Mouse (Mus musculus) small intestine, adult 10 weeks (tissue): ENCODE results near the gene Foxs1. TPM values are rescaled to one million over a fixed set of nuclear protein-coding genes. Genes with fewer than 3 reads are reported as not detected.

Experiments used
- polyA plus RNA-seq: library from polyadenylated mRNA; stranded (reverse); fragments of 350-450 nt; fragmentation: Illumina TruSeq; extraction: RNeasy Lipid Tissue Mini Kit (QIAGEN cat#74804); gene quantifications from one replicate; pipeline ENCODE4 v1.2.3, GENCODE M21; 2014; ENCODE audit warnings: low replicate concordance

Gene Foxs1
- not detected for polyA plus RNA-seq

GRCm38 (mm10) chr2:152933048-152933447 is at the start of gene Foxs1:
TSS of gene Foxs1 (minus strand) at chr2:152933208.

GRCm38 (mm10) chr2:152962091-152962793 is 29.2 kb upstream of the Foxs1 start, which contains the start of gene Ttll9:
TSS of gene Ttll9 (plus strand) at chr2:152962485.

GRCm38 (mm10) chr2:152951065-152951849 is 18.2 kb upstream of the Foxs1 start, which contains the start of gene Dusp15:
TSS of gene Dusp15 (minus strand) at chr2:152951698.

DNA sequence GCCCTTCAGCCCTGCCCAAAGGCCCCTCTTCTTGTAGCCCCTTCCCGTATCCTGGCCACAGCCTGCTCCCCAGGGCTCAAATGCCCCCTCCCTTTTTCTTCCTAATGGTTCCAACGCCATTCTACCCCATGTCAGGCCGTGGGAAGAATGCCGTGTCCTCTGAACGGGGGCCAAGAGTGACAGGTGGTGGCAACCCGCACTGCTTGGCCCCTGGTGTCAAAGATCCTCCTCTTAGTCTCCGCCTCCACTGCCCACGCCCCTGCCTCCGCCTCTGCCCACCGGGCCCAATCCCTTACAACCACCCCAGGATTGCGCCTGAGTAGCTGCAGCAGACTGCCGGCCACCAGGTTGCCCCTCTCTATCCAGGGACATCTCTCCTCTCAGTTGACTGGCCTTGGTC is 22.0 kb downstream of the Foxs1 start, which contains the start of gene Mylk2:
TSS of gene Mylk2 (plus strand) at position 322 of the 400 bp plus-strand sequence.

Other genes with a start within 250 kb of the Foxs1 start
- 15.6 TPM for gene Mcts2, start 246.2 kb downstream of the Foxs1 start, polyA plus RNA-seq
- gene Id1, start 197.0 kb downstream of the Foxs1 start, polyA plus RNA-seq = 52.8 TPM
- gene Cox4i2, start 179.0 kb downstream of the Foxs1 start, polyA plus RNA-seq = not detected
- 8.1 TPM for gene Bcl2l1, start 101.5 kb downstream of the Foxs1 start, polyA plus RNA-seq
- gene Tpx2, start 85.2 kb downstream of the Foxs1 start, polyA plus RNA-seq = 13.3 TPM
- not detected for gene Mylk2, start 21.9 kb downstream of the Foxs1 start, polyA plus RNA-seq
- gene Dusp15, start 18.5 kb upstream of the Foxs1 start, polyA plus RNA-seq = not detected
- not detected for gene Ttll9, start 29.3 kb upstream of the Foxs1 start, polyA plus RNA-seq
- gene Pdrg1, start 82.2 kb upstream of the Foxs1 start, polyA plus RNA-seq = 18.2 TPM
- not detected for gene Xkr7, start 98.6 kb upstream of the Foxs1 start, polyA plus RNA-seq
- 0.52 TPM for gene Ccm2l, start 132.7 kb upstream of the Foxs1 start, polyA plus RNA-seq
- gene Hck, start 175.3 kb upstream of the Foxs1 start, polyA plus RNA-seq = 0.71 TPM
- 16.5 TPM for gene Tm9sf4, start 228.1 kb upstream of the Foxs1 start, polyA plus RNA-seq